In the genomic region with DNA sequence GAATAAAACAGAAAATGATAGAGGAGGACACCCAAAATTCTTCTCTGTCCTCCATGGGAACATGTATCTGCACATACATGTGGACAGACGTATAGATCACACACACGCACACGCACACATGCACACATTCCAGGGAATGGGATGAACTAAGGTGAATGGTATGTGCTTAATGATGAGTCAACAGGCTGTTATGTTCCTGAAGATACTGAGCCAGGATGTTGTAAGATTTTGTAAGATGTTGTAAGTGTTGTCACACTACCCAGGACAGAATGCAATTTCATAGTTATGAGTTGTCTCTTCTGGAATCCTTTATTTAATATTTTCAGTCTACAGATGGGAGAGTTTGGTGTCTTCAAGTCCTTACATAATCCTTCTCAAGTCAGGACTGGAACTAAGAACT, we compare ENCODE assay signal across 31 mouse cellular contexts.
DNase-seq lines count a peak whose midpoint lies in the region; ATAC-seq lines count a peak whose summit lies in the region.
"Had no signal": no experiment of that assay in that cellular context is flagged by ENCODE, and none has a peak within 500 bp of the region (broad histone marks: within the 10 kb centered on the region; RNA-seq: fewer than 3 reads in every experiment).

No protein-coding gene starts in this region.

- H3K9me3 ChIP-seq in neural tube, embryonic 15.5 days (replicated peaks) = no peaks in the 10 kb centered on the region
- H3K9me3 ChIP-seq: embryonic facial prominence, embryonic 10.5 days; embryonic facial prominence, embryonic 13.5 days; heart, embryonic 12.5 days; heart, embryonic 15.5 days; hindbrain, embryonic 10.5 days; hindbrain, embryonic 13.5 days had no signal

- H3K27ac ChIP-seq in neural tube, embryonic 15.5 days (replicated peaks) = no peak overlapping the region
- H3K27ac ChIP-seq: embryonic facial prominence, embryonic 10.5 days; embryonic facial prominence, embryonic 13.5 days; gastrocnemius, adult 2 months; heart, embryonic 15.5 days; hindbrain, embryonic 10.5 days; hindbrain, embryonic 13.5 days; hindbrain, postnatal 0 days had no signal

- H3K36me3 ChIP-seq in neural tube, embryonic 15.5 days = no peaks in the 10 kb centered on the region
- H3K36me3 ChIP-seq: embryonic facial prominence, embryonic 10.5 days; embryonic facial prominence, embryonic 13.5 days; heart, embryonic 12.5 days; heart, embryonic 15.5 days; hindbrain, embryonic 10.5 days; hindbrain, embryonic 13.5 days had no signal

- no peak overlapping the region for H3K4me2 ChIP-seq in neural tube, embryonic 15.5 days
- H3K4me2 ChIP-seq: embryonic facial prominence, embryonic 13.5 days; heart, embryonic 12.5 days; heart, embryonic 15.5 days; hindbrain, embryonic 13.5 days had no signal

- no peak overlapping the region for H3K9ac ChIP-seq in neural tube, embryonic 15.5 days (replicated peaks)
- H3K9ac ChIP-seq: embryonic facial prominence, embryonic 13.5 days; forebrain, postnatal 0 days; heart, embryonic 12.5 days; heart, embryonic 15.5 days; hindbrain, embryonic 13.5 days had no signal

- no peak for ATAC-seq in neural tube, embryonic 15.5 days (ENCODE audit: low FRiP score)
- ATAC-seq: activated CD4-positive, CD25-positive, alpha-beta regulatory T cell, adult 4 months; CD4-positive, CD25-positive, alpha-beta regulatory T cell, adult 4 months; forebrain, embryonic 14.5 days; forebrain, postnatal 0 days; hindbrain, postnatal 0 days; inflammation-experienced regulatory T-cells, adult 6 months; intestine, embryonic 16.5 days had no signal

- DNase-seq in 416B (ENCODE audit: low read depth) (peak; percentile 41), NIH3T3 (ENCODE audit: low read depth) (peak; percentile 44)
- peak; percentile 30 for DNase-seq in fat pad, adult 2 months (ENCODE audit: extremely low read depth, low read depth, low spot score)
- DNase-seq in spleen, adult 18-20 months = no peak
- no peak for DNase-seq in left cerebral cortex, adult 9 months (ENCODE audit: low spot score in 2 of 2)
- DNase-seq: adrenal gland, postnatal 10 days; adrenal gland, postnatal 36 days; B cell, adult 2 months; cerebellum, adult 18-20 months; cerebellum, adult 9-10 months; cerebellum, postnatal 36 days; embryo, embryonic 11 days; forebrain, postnatal 0 days; gastrocnemius, adult 2 months; gastrocnemius, postnatal 14 days; heart, adult 18-20 months; heart, postnatal 10 days; heart, postnatal 36 days had no signal

- WGBS in neural tube, embryonic 15.5 days = 97% methylated on average over 3 of the region's 3 CpGs

- no peaks in the 10 kb centered on the region for H3K4me1 ChIP-seq in neural tube, embryonic 15.5 days
- H3K4me1 ChIP-seq: embryonic facial prominence, embryonic 13.5 days; heart, embryonic 12.5 days; heart, embryonic 15.5 days; hindbrain, embryonic 13.5 days had no signal

- H3K27me3 ChIP-seq in neural tube, embryonic 15.5 days (replicated peaks) = no peaks in the 10 kb centered on the region
- H3K27me3 ChIP-seq: embryonic facial prominence, embryonic 13.5 days; heart, embryonic 12.5 days; heart, embryonic 15.5 days; hindbrain, embryonic 13.5 days had no signal

- no peak overlapping the region for H3K4me3 ChIP-seq in neural tube, embryonic 15.5 days (replicated peaks)
- H3K4me3 ChIP-seq: embryonic facial prominence, embryonic 10.5 days; embryonic facial prominence, embryonic 13.5 days; gastrocnemius, adult 2 months; heart, embryonic 12.5 days; heart, embryonic 15.5 days; hindbrain, embryonic 10.5 days; hindbrain, embryonic 13.5 days had no signal

Comparison
In these comparisons a context has a peak if more than half of its experiments do, and no peak if none do; other contexts are left out.
1. DNase-seq: peak in 416B (single experiment), NIH3T3 (single experiment) and fat pad, adult 2 months (single experiment); none in spleen, adult 18-20 months (0 of 2) and left cerebral cortex, adult 9 months (0 of 2).